12 mouse cellular contexts compared by ENCODE assay signal in the genomic region with DNA sequence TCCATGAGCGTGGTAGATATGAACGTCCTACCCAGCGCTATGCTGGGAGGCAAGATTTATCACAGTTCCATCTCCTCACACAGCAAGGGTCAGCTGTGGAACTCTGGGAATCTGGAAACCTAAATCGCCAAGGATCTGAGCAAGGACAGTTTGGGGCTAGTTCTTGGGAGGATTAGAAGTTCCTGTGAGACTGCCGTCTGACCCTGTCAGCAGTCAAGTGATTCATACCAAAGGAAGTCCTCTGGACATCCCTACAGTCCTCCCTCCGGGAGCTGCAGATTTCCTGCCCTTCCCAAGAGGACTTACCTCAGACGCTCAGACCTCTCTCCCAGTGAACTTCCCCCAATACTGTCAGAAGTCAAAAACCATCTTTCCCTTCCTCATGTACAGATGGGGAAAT. TPM values are rescaled to one million over a fixed set of nuclear protein-coding genes. Genes with fewer than 3 reads are reported as not detected.
DNase-seq lines count a peak whose midpoint lies in the region; ATAC-seq and TF ChIP-seq lines count a peak whose summit lies in the region.
"Had no signal": no experiment of that assay in that cellular context is flagged by ENCODE, and none has a peak within 500 bp of the region (broad histone marks: within the 10 kb centered on the region; RNA-seq: fewer than 3 reads in every experiment).

No protein-coding gene starts in this region.

- no peak for ATAC-seq in lung, embryonic 14.5 days (ENCODE audit: insufficient read depth)
- no peak for ATAC-seq in embryonic facial prominence, embryonic 12.5 days (ENCODE audit: insufficient number of reproducible peaks, insufficient read depth, low FRiP score, low TSS enrichment)
- ATAC-seq in limb, embryonic 14.5 days (ENCODE audit: low FRiP score, low read depth): no peak
- ATAC-seq: activated CD4-positive, CD25-positive, alpha-beta regulatory T cell, adult 4 months had no signal

- no peaks in the 10 kb centered on the region; the same call in 1 of the 2 replicates for H3K27me3 ChIP-seq in lung, embryonic 14.5 days (ENCODE audit: insufficient read depth, low read length)
- peaks cover 16% of the 10 kb centered on the region; the same call in 1 of the 2 replicates for H3K27me3 ChIP-seq in embryonic facial prominence, embryonic 12.5 days
- peaks cover 14% of the 10 kb centered on the region for H3K27me3 ChIP-seq in limb, embryonic 14.5 days (ENCODE audit: control insufficient read depth, insufficient read depth, low read length)

- TF ChIP-seq POLR2A in limb, embryonic 14.5 days (IDR thresholded peaks at IDR 0.05; ENCODE audit: borderline replicate concordance, extremely low read depth, insufficient read depth, insufficient read length): no peak

- no peaks in the 10 kb centered on the region for H3K9me3 ChIP-seq in lung, embryonic 14.5 days (ENCODE audit: low read depth, low read length)
- no peaks in the 10 kb centered on the region for H3K9me3 ChIP-seq in embryonic facial prominence, embryonic 12.5 days
- no peaks in the 10 kb centered on the region for H3K9me3 ChIP-seq in limb, embryonic 14.5 days (ENCODE audit: control insufficient read depth, low read length)
- H3K9me3 ChIP-seq: liver, embryonic 13.5 days had no signal

- intact Hi-C loops in left cerebral cortex, postnatal 10 days (cut with DNase I): no loop called here

- H3K4me2 ChIP-seq in lung, embryonic 14.5 days: no peak overlapping the region
- 0 out of 2 replicates have a peak overlapping the region, but pooled peaks have one; percentile 8 for H3K4me2 ChIP-seq in embryonic facial prominence, embryonic 12.5 days (replicated peaks)
- H3K4me2 ChIP-seq in limb, embryonic 14.5 days (replicated peaks; ENCODE audit: low read depth, low read length, severe bottlenecking): no peak overlapping the region
- H3K4me2 ChIP-seq: liver, embryonic 13.5 days had no signal

- peak overlapping the region; percentile 42; the same call in 1 of the 2 replicates for H3K27ac ChIP-seq in lung, embryonic 14.5 days (ENCODE audit: low read depth)
- H3K27ac ChIP-seq in embryonic facial prominence, embryonic 12.5 days: peak overlapping the region; percentile 70
- H3K27ac ChIP-seq in limb, embryonic 14.5 days (replicated peaks; ENCODE audit: low read depth, low read length): 0 out of 2 replicates have a peak overlapping the region, but pooled peaks have one; percentile 11
- H3K27ac ChIP-seq: liver, embryonic 13.5 days had no signal

- WGBS in lung, embryonic 14.5 days: 38% methylated on average over 7 of the region's 7 CpGs
- 31% methylated on average over 7 of the region's 7 CpGs for WGBS in embryonic facial prominence, embryonic 12.5 days
- WGBS in limb, embryonic 14.5 days: 13% methylated on average over 7 of the region's 7 CpGs

- H3K36me3 ChIP-seq in lung, embryonic 14.5 days (ENCODE audit: insufficient read depth): no peaks in the 10 kb centered on the region
- H3K36me3 ChIP-seq in embryonic facial prominence, embryonic 12.5 days: no peaks in the 10 kb centered on the region; the same call in 1 of the 2 replicates
- H3K36me3 ChIP-seq in limb, embryonic 14.5 days (ENCODE audit: control insufficient read depth, insufficient read depth, low read length): no peaks in the 10 kb centered on the region
- H3K36me3 ChIP-seq: liver, embryonic 13.5 days had no signal

- H3K4me3 ChIP-seq in lung, embryonic 14.5 days (ENCODE audit: low read depth, low read length): no peak overlapping the region
- no peak overlapping the region for H3K4me3 ChIP-seq in embryonic facial prominence, embryonic 12.5 days
- no peak overlapping the region for H3K4me3 ChIP-seq in limb, embryonic 14.5 days (replicated peaks; ENCODE audit: low read length)
- H3K4me3 ChIP-seq: liver, embryonic 13.5 days had no signal

- peak; percentile 35 for DNase-seq in lung, embryonic 14.5 days
- no peak for DNase-seq in lung, postnatal 10 days
- DNase-seq in kidney, adult 11 months: peak; percentile 51
- DNase-seq in limb, embryonic 14.5 days (ENCODE audit: low spot score): no peak
- DNase-seq in left cerebral cortex, postnatal 10 days (ENCODE audit: extremely low spot score in 1 of 2, low spot score in 2 of 2): no peak
- no peak for DNase-seq in right cerebral cortex, adult 2 months (ENCODE audit: low spot score in 2 of 2)
- DNase-seq in layer of hippocampus, postnatal 10 days (ENCODE audit: low spot score in 2 of 2): no peak
- DNase-seq: liver, embryonic 13.5 days; right cerebral cortex, postnatal 4 days; thymus, postnatal 25 days had no signal

- H3K9ac ChIP-seq in lung, embryonic 14.5 days: 0 out of 2 replicates have a peak overlapping the region, but pooled peaks have one; percentile 8
- no peak overlapping the region for H3K9ac ChIP-seq in embryonic facial prominence, embryonic 12.5 days
- no peak overlapping the region for H3K9ac ChIP-seq in limb, embryonic 14.5 days (ENCODE audit: low read depth, low read length, severe bottlenecking)
- H3K9ac ChIP-seq: liver, embryonic 13.5 days had no signal

- H3K4me1 ChIP-seq in lung, embryonic 14.5 days (ENCODE audit: insufficient read depth): peaks cover 18% of the 10 kb centered on the region
- peaks cover 62% of the 10 kb centered on the region for H3K4me1 ChIP-seq in embryonic facial prominence, embryonic 12.5 days
- H3K4me1 ChIP-seq in limb, embryonic 14.5 days (ENCODE audit: control insufficient read depth, insufficient read depth, low read length): peaks cover 27% of the 10 kb centered on the region

- no peak for TF ChIP-seq CTCF in lung, embryonic 14.5 days (IDR thresholded peaks at IDR 0.05; ENCODE audit: low read depth)

RNA-seq across cellular contexts. Expression of a gene that starts 3.8 kb away (rescaled TPM):
- polyA plus RNA-seq in lung, embryonic 14.5 days (2014; fragmentation: Nextera tagmentation; extraction: Ambion mirVana): 11.5 and 15.4 TPM in 2 replicates
- polyA plus RNA-seq in embryonic facial prominence, embryonic 12.5 days (2016; fragmentation: Nextera tagmentation; extraction: Ambion mirVana): 29.0 and 33.7 TPM in 2 replicates
- 15.6 and 22.3 TPM in 2 replicates for polyA plus RNA-seq in limb, embryonic 14.5 days (2012; rRNA removed)
- polyA plus RNA-seq in limb, embryonic 14.5 days (2014; fragmentation: Nextera tagmentation; extraction: Ambion mirVana): 12.5 and 13.1 TPM in 2 replicates
- 10 to 100 TPM; 61.8 to 62.2 TPM for total RNA-seq in left cerebral cortex, postnatal 10 days (2021)
- total RNA-seq in layer of hippocampus, postnatal 10 days (2021): 10 to 100 TPM; 63.4 to 66.5 TPM
- polyA plus RNA-seq: activated CD4-positive, CD25-positive, alpha-beta regulatory T cell, adult 4 months had no signal

Comparison
In these comparisons a context has a peak if more than half of its experiments do, and no peak if none do; other contexts are left out.
1. DNase-seq: peak in lung, embryonic 14.5 days (single experiment) and kidney, adult 11 months (single experiment); none in lung, postnatal 10 days (single experiment), limb, embryonic 14.5 days (single experiment), left cerebral cortex, postnatal 10 days (0 of 2), right cerebral cortex, adult 2 months (0 of 2) and layer of hippocampus, postnatal 10 days (0 of 2).
2. H3K27ac ChIP-seq: peak in every context shown above with its lines; median percentile 70 in embryonic facial prominence, embryonic 12.5 days; 42 in lung, embryonic 14.5 days; 11 in limb, embryonic 14.5 days.